Mouse (Mus musculus): ENCODE data around the gene Atxn1.

- TF ChIP-seq POLR2A (IDR thresholded peaks at IDR 0.05; ENCODE audit: insufficient read depth, low read depth, low read length) (no peak), CTCF (IDR thresholded peaks at IDR 0.05; ENCODE audit: insufficient read depth, low read depth, low read length) (no peak)
Observed at GRCm38 (mm10) chr13:45593914-45594313, 370.9 kb downstream of the Atxn1 start.

Measured in olfactory bulb, adult 2 months (tissue).